ENCODE assay signal across 13 mouse cellular contexts in the genomic region with DNA sequence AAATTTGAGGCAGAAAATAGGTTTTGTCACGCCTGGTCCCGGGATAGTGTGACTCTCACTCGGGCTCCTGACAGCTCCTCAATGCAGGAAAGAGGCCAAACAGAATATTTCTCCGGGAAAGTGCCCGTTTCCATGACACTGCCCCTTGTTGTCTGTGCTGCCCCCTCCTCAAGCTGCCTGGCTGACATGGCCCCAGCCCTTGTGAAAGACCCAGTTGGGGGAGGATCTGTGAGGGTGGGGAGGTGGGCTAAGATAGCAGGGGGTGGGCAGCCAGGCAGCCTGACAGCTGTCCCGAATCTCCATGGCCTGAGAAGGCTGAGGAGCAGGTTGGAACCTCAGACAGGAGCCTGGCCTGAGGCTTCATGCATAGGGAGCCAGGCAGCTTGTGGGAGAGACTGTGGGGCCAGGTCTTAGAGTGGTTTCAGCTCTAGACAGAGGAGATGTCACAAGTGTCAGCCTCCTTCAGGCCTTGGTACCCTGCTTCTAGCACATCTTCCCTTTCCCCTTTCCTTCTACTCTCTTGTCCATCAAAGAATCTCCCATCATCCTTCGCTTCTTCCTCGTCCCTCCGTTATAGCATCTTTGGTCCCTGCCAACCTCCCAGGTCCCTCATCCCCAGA.
A peak's percentile ranks its signal among the peaks of the same experiment; 100 is the strongest.
DNase-seq lines count a peak whose midpoint lies in the region; ATAC-seq and TF ChIP-seq lines count a peak whose summit lies in the region.
"Had no signal": no experiment of that assay in that cellular context is flagged by ENCODE, and none has a peak within 500 bp of the region (broad histone marks: within the 10 kb centered on the region; RNA-seq: fewer than 3 reads in every experiment).

No protein-coding gene starts in this region.

- peak; percentile 46 to 47 for DNase-seq in cerebellum, postnatal 10 days
- DNase-seq in cerebellum, adult 9-11 months, result no peak
- DNase-seq in stomach, postnatal 0 days (ENCODE audit: low spot score), result no peak
- peak; percentile 85 for DNase-seq in midbrain, embryonic 10.5 days (ENCODE audit: low spot score)
- DNase-seq in testis, postnatal 10 days (ENCODE audit: low spot score), result no peak
- no peak for DNase-seq in urinary bladder, postnatal 25 days (ENCODE audit: low spot score)
- DNase-seq in urinary bladder, postnatal 36 days (ENCODE audit: low spot score in 2 of 2), result no peak
- DNase-seq: liver; lung, postnatal 10 days; right cerebral cortex, postnatal 14 days had no signal

- TF ChIP-seq CTCF in stomach, postnatal 0 days (IDR thresholded peaks at IDR 0.05; ENCODE audit: low read depth), result no peak

- H3K9me3 ChIP-seq in stomach, embryonic 14.5 days (ENCODE audit: control insufficient read depth, low read depth, low read length), result no peaks in the 10 kb centered on the region
- H3K9me3 ChIP-seq in stomach, postnatal 0 days (ENCODE audit: control insufficient read depth, low read length), result no peaks in the 10 kb centered on the region
- no peaks in the 10 kb centered on the region for H3K9me3 ChIP-seq in midbrain, embryonic 10.5 days (replicated peaks)
- H3K9me3 ChIP-seq: heart, embryonic 15.5 days; kidney, embryonic 15.5 days had no signal

- H3K36me3 ChIP-seq in stomach, embryonic 14.5 days (ENCODE audit: control insufficient read depth, insufficient read depth, low read length), result no peaks in the 10 kb centered on the region
- H3K36me3 ChIP-seq in stomach, postnatal 0 days (ENCODE audit: control insufficient read depth, insufficient read depth, low read length), result no peaks in the 10 kb centered on the region
- no peaks in the 10 kb centered on the region for H3K36me3 ChIP-seq in midbrain, embryonic 10.5 days
- H3K36me3 ChIP-seq: heart, embryonic 15.5 days; kidney, embryonic 15.5 days had no signal

- H3K4me1 ChIP-seq in stomach, embryonic 14.5 days (ENCODE audit: control insufficient read depth, insufficient read depth, low read length), result peaks cover 23% of the 10 kb centered on the region
- H3K4me1 ChIP-seq in stomach, postnatal 0 days (replicated peaks; ENCODE audit: control insufficient read depth, insufficient read depth), result peaks cover 2% of the 10 kb centered on the region
- H3K4me1 ChIP-seq in midbrain, embryonic 10.5 days, result peaks cover 100% of the 10 kb centered on the region

- no peak for ATAC-seq in stomach, embryonic 14.5 days (ENCODE audit: insufficient number of reproducible peaks, insufficient read depth, low FRiP score, low read depth)
- ATAC-seq in stomach, postnatal 0 days (ENCODE audit: low FRiP score, low TSS enrichment), result no peak

- no peak overlapping the region for H3K9ac ChIP-seq in stomach, embryonic 14.5 days (replicated peaks; ENCODE audit: low read depth, low read length)
- H3K9ac ChIP-seq in stomach, postnatal 0 days (ENCODE audit: low read length), result no peak overlapping the region
- H3K9ac ChIP-seq: kidney, embryonic 15.5 days had no signal

- 43% methylated on average over 9 of the region's 9 CpGs for WGBS in stomach, embryonic 14.5 days
- WGBS in stomach, postnatal 0 days, result 60% methylated on average over 9 of the region's 9 CpGs
- 30% methylated on average over 9 of the region's 9 CpGs for WGBS in midbrain, embryonic 10.5 days

- H3K27ac ChIP-seq in stomach, embryonic 14.5 days (ENCODE audit: low read length), result peak overlapping the region; percentile 40; the same call in 1 of the 2 replicates
- H3K27ac ChIP-seq in stomach, postnatal 0 days (replicated peaks), result no peak overlapping the region
- peak overlapping the region; percentile 85 for H3K27ac ChIP-seq in midbrain, embryonic 10.5 days (replicated peaks)
- H3K27ac ChIP-seq: kidney, embryonic 15.5 days had no signal

- no peak overlapping the region for H3K4me2 ChIP-seq in stomach, embryonic 14.5 days (replicated peaks; ENCODE audit: low read depth, low read length)
- no peak overlapping the region for H3K4me2 ChIP-seq in stomach, postnatal 0 days (replicated peaks; ENCODE audit: low read depth)
- H3K4me2 ChIP-seq: heart, embryonic 15.5 days; kidney, embryonic 15.5 days had no signal

- no peak for TF ChIP-seq EP300 in stomach, postnatal 0 days (optimal IDR thresholded peaks at IDR 0.05)

- no peak overlapping the region for H3K4me3 ChIP-seq in stomach, embryonic 14.5 days (ENCODE audit: low read depth, low read length)
- H3K4me3 ChIP-seq in stomach, postnatal 0 days (ENCODE audit: low read depth, low read length), result no peak overlapping the region
- peak overlapping the region; percentile 14 for H3K4me3 ChIP-seq in midbrain, embryonic 10.5 days
- H3K4me3 ChIP-seq: heart, embryonic 15.5 days; kidney, embryonic 15.5 days had no signal

- H3K27me3 ChIP-seq in stomach, embryonic 14.5 days (ENCODE audit: control insufficient read depth, insufficient read depth, low read length), result no peaks in the 10 kb centered on the region
- H3K27me3 ChIP-seq in stomach, postnatal 0 days (ENCODE audit: control insufficient read depth, insufficient read depth, low read length), result no peaks in the 10 kb centered on the region
- H3K27me3 ChIP-seq in midbrain, embryonic 10.5 days (ENCODE audit: low read depth, poor library complexity, severe bottlenecking), result peaks cover 93% of the 10 kb centered on the region

Comparison
In these comparisons a context has a peak if more than half of its experiments do, and no peak if none do; other contexts are left out.
1. DNase-seq: peak in cerebellum, postnatal 10 days (2 of 2) and midbrain, embryonic 10.5 days (single experiment); none in cerebellum, adult 9-11 months (single experiment), stomach, postnatal 0 days (single experiment), testis, postnatal 10 days (single experiment), urinary bladder, postnatal 25 days (single experiment) and urinary bladder, postnatal 36 days (0 of 2).